Mouse (Mus musculus) embryonic facial prominence, embryonic 12.5 days (tissue): Measurements from ENCODE around the gene Marcksl1. TPM values are rescaled to one million over a fixed set of nuclear protein-coding genes. Genes with fewer than 3 reads are reported as not detected.
A peak's percentile ranks its signal among the peaks of the same experiment; 100 is the strongest.
"Not testable (repeated sequence)": the region's sequence is repeated elsewhere in the genome, so short reads cannot be mapped to it uniquely, and the experiment has no call there.

ENCODE experiments used
- ATAC-seq: fragments of 200-750 bp; cut with Nextera tagmentation; 2 replicates; pipeline ENCODE4 v1.8.0; 2017; ENCODE audit not compliant: insufficient number of reproducible peaks, insufficient read depth, low FRiP score, low TSS enrichment
- H3K27ac ChIP-seq: fragments of 300-500 bp; sonication (generic); 2 replicates; pipeline ENCODE4 v1.5.1; 2016; ENCODE audit warnings: mild to moderate bottlenecking
- H3K27me3 ChIP-seq: fragments of 300-500 bp; sonication (generic); 2 replicates; pipeline ENCODE4 v1.6.1; 2016; ENCODE audit warnings: mild to moderate bottlenecking, moderate library complexity
- H3K36me3 ChIP-seq: fragments of 300-500 bp; sonication (generic); 2 replicates; pipeline ENCODE4 v1.6.1; 2016; ENCODE audit warnings: mild to moderate bottlenecking
- H3K4me1 ChIP-seq: fragments of 300-500 bp; sonication (generic); 2 replicates; pipeline ENCODE4 v1.6.1; 2016
- H3K4me2 ChIP-seq: fragments of 300-500 bp; sonication (generic); replicated peaks from 2 replicates; pipeline ENCODE4 v1.6.1; 2016; ENCODE audit warnings: mild to moderate bottlenecking, moderate library complexity
- H3K4me3 ChIP-seq: fragments of 300-500 bp; sonication (generic); 2 replicates; pipeline ENCODE4 v1.5.1; 2016; ENCODE audit warnings: mild to moderate bottlenecking
- H3K9ac ChIP-seq: fragments of 300-500 bp; sonication (generic); 2 replicates; pipeline ENCODE4 v1.6.1; 2016; ENCODE audit warnings: mild to moderate bottlenecking, moderate library complexity
- H3K9me3 ChIP-seq: fragments of 300-500 bp; sonication (generic); 2 replicates; pipeline ENCODE4 v1.6.1; 2016; ENCODE audit warnings: mild to moderate bottlenecking, moderate library complexity
- WGBS: fragments of 180-500 bp; shearing (Covaris S2); methylation state at CpG from one replicate; pipeline ENCODE4 v1.1.7; 2016; 5-methylcytosine and 5-hydroxymethylcytosine counted together
- polyA plus RNA-seq: library from polyadenylated mRNA; unstranded; fragments of >200 nt; fragmentation: Nextera tagmentation; extraction: Ambion mirVana; gene quantifications from 2 replicates; pipeline ENCODE4 v1.2.1, GENCODE M21; 2016

Marcksl1 gene
- polyA plus RNA-seq, 1 experiment from 2014 or later, result 1,543 TPM

- Histone ChIP-seq H3K4me2 (peak overlapping the region; percentile 92), H3K27me3 (no peaks in the 10 kb centered on the region), H3K27ac (peak overlapping the region; percentile 98), H3K9ac (peak overlapping the region; percentile 100), H3K4me1 (peaks cover 45% of the 10 kb centered on the region), H3K36me3 (peaks cover 35% of the 10 kb centered on the region), H3K9me3 (no peaks in the 10 kb centered on the region), H3K4me3 (peak overlapping the region; percentile 99)
- under 1% methylated on average over 37 of the region's 57 CpGs for WGBS
- ATAC-seq, result 0 out of 2 replicates have a peak, but pooled peaks have one; percentile 6
Measured at GRCm38 (mm10) chr4:129513891-129514290, 510 bp downstream of the Marcksl1 start.

GRCm38 (mm10) chr4:129514300-129514898, 1.0 kb downstream of the Marcksl1 start:
- peaks cover 41% of the 10 kb centered on the region for H3K4me1 ChIP-seq

GRCm38 (mm10) chr4:129516925-129517324, 3.5 kb downstream of the Marcksl1 start:
- Histone ChIP-seq H3K4me2 (no peak overlapping the region), H3K9me3 (no peaks in the 10 kb centered on the region), H3K27ac (peak overlapping the region; percentile 79), H3K27me3 (no peaks in the 10 kb centered on the region), H3K36me3 (peaks cover 59% of the 10 kb centered on the region), H3K4me3 (no peak overlapping the region), H3K4me1 (peaks cover 21% of the 10 kb centered on the region), H3K9ac (0 out of 2 replicates have a peak overlapping the region, but pooled peaks have one; percentile 27)
- no peak for ATAC-seq
- 48% methylated on average over 2 of the region's 2 CpGs for WGBS

More at GRCm38 (mm10) chr4:129514300-129514898, 1.0 kb downstream of the Marcksl1 start:
- no peaks in the 10 kb centered on the region for H3K27me3 ChIP-seq
- H3K4me3 ChIP-seq, result peak overlapping the region; percentile 99
- H3K9me3 ChIP-seq, result no peaks in the 10 kb centered on the region
- H3K9ac ChIP-seq, result peak overlapping the region; percentile 100
- H3K27ac ChIP-seq, result peak overlapping the region; percentile 98
- peak; percentile 23 for ATAC-seq
- under 1% methylated on average over 35 of the region's 35 CpGs for WGBS
- peak overlapping the region; percentile 92 for H3K4me2 ChIP-seq
- peaks cover 35% of the 10 kb centered on the region for H3K36me3 ChIP-seq

- 92% methylated on average over 8 of the region's 8 CpGs for WGBS
- no peak for ATAC-seq
- Histone ChIP-seq H3K27me3 (no peaks in the 10 kb centered on the region), H3K9me3 (no peaks in the 10 kb centered on the region), H3K9ac (no peak overlapping the region), H3K4me3 (no peak overlapping the region), H3K4me1 (peaks cover 15% of the 10 kb centered on the region), H3K4me2 (no peak overlapping the region), H3K36me3 (peaks cover 75% of the 10 kb centered on the region), H3K27ac (no peak overlapping the region)
Measured at GRCm38 (mm10) chr4:129518519-129518918, 5.1 kb downstream of the Marcksl1 start.

GRCm38 (mm10) chr4:129525338-129525737, 12.0 kb downstream of the Marcksl1 start:
- Histone ChIP-seq H3K4me1 (no peaks in the 10 kb centered on the region), H3K36me3 (peaks cover 91% of the 10 kb centered on the region), H3K27me3 (no peaks in the 10 kb centered on the region), H3K9ac (no peak overlapping the region), H3K4me3 (no peak overlapping the region), H3K4me2 (no peak overlapping the region), H3K9me3 (no peaks in the 10 kb centered on the region), H3K27ac (no peak overlapping the region)
- WGBS, result 88% methylated on average over 5 of the region's 5 CpGs
- ATAC-seq, result no peak

GRCm38 (mm10) chr4:129525889-129526288, 12.5 kb downstream of the Marcksl1 start:
- no peak overlapping the region for H3K9ac ChIP-seq
- no peaks in the 10 kb centered on the region for H3K9me3 ChIP-seq
- no peak for ATAC-seq
- no peak overlapping the region for H3K4me3 ChIP-seq
- H3K27ac ChIP-seq, result no peak overlapping the region
- H3K4me2 ChIP-seq, result no peak overlapping the region
- 83% methylated on average over 3 of the region's 3 CpGs for WGBS
- H3K36me3 ChIP-seq, result peaks cover 91% of the 10 kb centered on the region
- no peaks in the 10 kb centered on the region for H3K4me1 ChIP-seq
- no peaks in the 10 kb centered on the region for H3K27me3 ChIP-seq

- not testable (repeated sequence) for H3K4me3 ChIP-seq, H3K4me1 ChIP-seq, H3K27ac ChIP-seq, H3K4me2 ChIP-seq, H3K9me3 ChIP-seq, H3K9ac ChIP-seq, H3K27me3 ChIP-seq, ATAC-seq
- H3K36me3 ChIP-seq, result peaks cover 88% of the 10 kb centered on the region
- WGBS, result 92% methylated on average over 6 of the region's 6 CpGs
Measured at GRCm38 (mm10) chr4:129528901-129529300, 15.5 kb downstream of the Marcksl1 start.

GRCm38 (mm10) chr4:129540012-129540411, 26.6 kb downstream of the Marcksl1 start:
- no peak overlapping the region for H3K4me3 ChIP-seq
- WGBS, result 91% methylated on average over 6 of the region's 6 CpGs
- H3K27me3 ChIP-seq, result no peaks in the 10 kb centered on the region
- no peaks in the 10 kb centered on the region for H3K9me3 ChIP-seq
- H3K4me1 ChIP-seq, result peaks cover 16% of the 10 kb centered on the region
- H3K36me3 ChIP-seq, result peaks cover 37% of the 10 kb centered on the region
- no peak overlapping the region for H3K4me2 ChIP-seq
- no peak overlapping the region for H3K9ac ChIP-seq
- no peak overlapping the region for H3K27ac ChIP-seq
- no peak for ATAC-seq

GRCm38 (mm10) chr4:129541868-129542591, 28.6 kb downstream of the Marcksl1 start:
- H3K4me2 ChIP-seq, result peak overlapping the region; percentile 88
- no peak for ATAC-seq
- peak overlapping the region; percentile 80 for H3K4me3 ChIP-seq
- H3K9ac ChIP-seq, result peak overlapping the region; percentile 84
- H3K27me3 ChIP-seq, result no peaks in the 10 kb centered on the region
- H3K9me3 ChIP-seq, result no peaks in the 10 kb centered on the region
- peak overlapping the region; percentile 91 for H3K27ac ChIP-seq
- H3K36me3 ChIP-seq, result peaks cover 25% of the 10 kb centered on the region
- H3K4me1 ChIP-seq, result peaks cover 16% of the 10 kb centered on the region
- 1% methylated on average over 30 of the region's 30 CpGs for WGBS

- Histone ChIP-seq H3K36me3 (peaks cover 18% of the 10 kb centered on the region), H3K9me3 (no peaks in the 10 kb centered on the region), H3K4me2 (peak within 1 kb of the TSS; percentile 88), H3K27ac (peak within 1 kb of the TSS; percentile 91), H3K27me3 (no peaks in the 10 kb centered on the region), H3K9ac (peak within 1 kb of the TSS; percentile 84), H3K4me1 (peaks cover 16% of the 10 kb centered on the region), H3K4me3 (peak within 1 kb of the TSS; percentile 80)
- WGBS, result under 1% methylated on average over 46 of the region's 46 CpGs
- peak; percentile 98 for ATAC-seq
Measured at GRCm38 (mm10) chr4:129542592-129543141, 29.3 kb downstream of the Marcksl1 start, which contains the start of gene Hdac1. Gene Hdac1 (minus strand): TSS chr4:129542713.

GRCm38 (mm10) chr4:129544106-129544505, 30.7 kb downstream of the Marcksl1 start:
- Histone ChIP-seq H3K27ac (no peak overlapping the region), H3K4me3 (no peak overlapping the region), H3K36me3 (peaks cover 11% of the 10 kb centered on the region), H3K9me3 (no peaks in the 10 kb centered on the region), H3K9ac (no peak overlapping the region), H3K27me3 (no peaks in the 10 kb centered on the region), H3K4me2 (no peak overlapping the region), H3K4me1 (peaks cover 16% of the 10 kb centered on the region)
- no peak for ATAC-seq
- WGBS, result 87% methylated on average over 4 of the region's 4 CpGs

GRCm38 (mm10) chr4:129547631-129548030, 34.2 kb downstream of the Marcksl1 start:
- H3K4me1 ChIP-seq, H3K4me2 ChIP-seq, H3K9ac ChIP-seq, H3K27ac ChIP-seq, H3K27me3 ChIP-seq, H3K4me3 ChIP-seq, ATAC-seq, H3K9me3 ChIP-seq, H3K36me3 ChIP-seq: not testable (repeated sequence)
- 88% methylated on average over 4 of the region's 4 CpGs for WGBS
